Mouse (Mus musculus) lung, embryonic 14.5 days (tissue): ENCODE measurements around the gene Pnisr. TPM values are rescaled to one million over a fixed set of nuclear protein-coding genes. Genes with fewer than 3 reads are reported as not detected.

Source experiments
- ATAC-seq: fragments of 200-750 bp; cut with Nextera tagmentation; 2 replicates; pipeline ENCODE4 v1.8.0; 2017; ENCODE audit warnings: mild to moderate bottlenecking, moderate TSS enrichment, moderate library complexity; ENCODE audit not compliant: insufficient read depth
- DNase-seq: peaks from one replicate; pipeline ENCODE4 v3.0.0-alpha.2; 2015
- H3K27ac ChIP-seq: fragments of 300-500 bp; sonication (generic); 2 replicates; pipeline ENCODE4 v1.5.1; 2014; ENCODE audit warnings: low read depth, mild to moderate bottlenecking, moderate library complexity
- H3K27me3 ChIP-seq: fragments of 300-500 bp; sonication (generic); 2 replicates; pipeline ENCODE4 v1.6.1; 2014; ENCODE audit warnings: low read length, control low read depth; ENCODE audit not compliant: insufficient read depth
- H3K36me3 ChIP-seq: fragments of 300-500 bp; sonication (generic); 2 replicates; pipeline ENCODE4 v1.6.1; 2014; ENCODE audit warnings: control low read depth; ENCODE audit not compliant: insufficient read depth
- H3K4me1 ChIP-seq: fragments of 300-500 bp; sonication (generic); 2 replicates; pipeline ENCODE4 v1.6.1; 2014; ENCODE audit warnings: antibody characterized with exemption, control low read depth; ENCODE audit not compliant: insufficient read depth
- H3K4me2 ChIP-seq: fragments of 300-500 bp; sonication (generic); 2 replicates; pipeline ENCODE4 v1.6.1; 2014; ENCODE audit warnings: mild to moderate bottlenecking
- H3K4me3 ChIP-seq: fragments of 300-500 bp; sonication (generic); 2 replicates; pipeline ENCODE4 v1.5.1; 2014; ENCODE audit warnings: low read depth, low read length
- H3K9ac ChIP-seq: fragments of 300-500 bp; sonication (generic); 2 replicates; pipeline ENCODE4 v1.6.1; 2014
- H3K9me3 ChIP-seq: fragments of 300-500 bp; sonication (generic); 2 replicates; pipeline ENCODE4 v1.6.1; 2016; ENCODE audit warnings: low read depth, low read length, control low read depth
- CTCF ChIP-seq: IDR thresholded peaks from 2 replicates; pipeline ENCODE4 v1.5.1; 2016; ENCODE audit warnings: antibody characterized with exemption, low read depth
- WGBS: fragments of 180-500 bp; shearing (Covaris S2); extraction: QIAGEN DNeasy Blood & Tissue Kit; methylation state at CpG from one replicate; pipeline ENCODE4 v1.1.7; 2014; 5-methylcytosine and 5-hydroxymethylcytosine counted together
- polyA plus RNA-seq: library from polyadenylated mRNA; unstranded; fragments of >200 nt; fragmentation: Nextera tagmentation; extraction: Ambion mirVana; gene quantifications from 2 replicates; pipeline ENCODE4 v1.2.1, GENCODE M21; 2014

Gene Pnisr
- polyA plus RNA-seq, 1 experiment from 2014 or later = 139 TPM

DNA sequence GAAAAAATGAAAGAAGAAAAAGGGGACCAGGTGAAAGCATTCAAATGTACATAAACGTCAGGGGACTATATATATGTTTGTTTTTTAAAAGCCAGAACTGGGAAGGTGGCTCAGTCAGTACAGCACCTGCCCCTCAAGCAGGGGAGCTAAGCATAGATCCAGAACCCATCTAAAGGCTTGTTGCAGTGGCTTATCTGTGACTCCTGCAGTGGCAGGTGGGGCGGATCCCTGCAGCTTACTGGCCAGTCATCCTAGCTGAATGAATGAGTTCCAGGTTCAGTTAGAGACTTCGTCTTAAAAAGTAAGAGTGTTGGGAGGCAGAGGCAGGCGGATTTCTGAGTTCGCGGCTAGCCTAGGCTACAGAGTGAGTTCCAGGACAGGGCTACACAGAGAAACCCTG, 35.4 kb downstream of the Pnisr start:
- TF ChIP-seq CTCF = no peak
- WGBS = 84% methylated on average over 6 of the region's 6 CpGs
- H3K4me3 ChIP-seq = no peak overlapping the region
- H3K9me3 ChIP-seq = no peaks in the 10 kb centered on the region
- ATAC-seq = no peak
- H3K4me1 ChIP-seq = 0 out of 2 replicates have a peak, but pooled peaks cover 3% of the 10 kb centered on the region
- no peak for DNase-seq
- H3K4me2 ChIP-seq = no peak overlapping the region
- H3K36me3 ChIP-seq = no peaks in the 10 kb centered on the region
- H3K27me3 ChIP-seq = no peaks in the 10 kb centered on the region
- no peak overlapping the region for H3K27ac ChIP-seq
- H3K9ac ChIP-seq = no peak overlapping the region

DNA sequence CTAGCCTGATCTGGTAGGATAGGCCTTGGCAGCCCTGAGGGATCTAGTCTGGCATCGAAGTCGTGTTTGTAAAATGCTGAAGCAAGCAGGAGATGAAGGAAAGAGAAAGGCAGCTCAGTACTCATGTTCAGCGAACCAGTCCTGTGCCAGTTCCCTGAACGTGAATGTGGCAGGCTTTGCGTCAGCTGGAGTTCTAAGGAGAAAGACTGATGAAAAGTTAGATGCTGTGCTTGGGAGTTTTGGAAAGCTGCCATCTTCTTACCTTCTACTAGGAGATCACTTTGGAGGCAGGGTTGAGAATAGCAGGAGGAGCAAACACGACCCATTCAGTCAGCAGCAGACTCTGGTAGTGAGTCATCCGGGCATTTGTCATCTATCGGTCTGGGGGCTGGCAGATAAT, 38.4 kb downstream of the Pnisr start:
- no peak for TF ChIP-seq CTCF
- no peak overlapping the region for H3K27ac ChIP-seq
- DNase-seq = no peak
- no peaks in the 10 kb centered on the region for H3K4me1 ChIP-seq
- no peaks in the 10 kb centered on the region for H3K9me3 ChIP-seq
- H3K36me3 ChIP-seq = no peaks in the 10 kb centered on the region
- WGBS = 81% methylated on average over 8 of the region's 8 CpGs
- no peak overlapping the region for H3K4me2 ChIP-seq
- ATAC-seq = no peak
- H3K27me3 ChIP-seq = no peaks in the 10 kb centered on the region
- no peak overlapping the region for H3K4me3 ChIP-seq
- no peak overlapping the region for H3K9ac ChIP-seq

Other genes starting within 250 kb of the Pnisr start
- gene Prdm13, start 161.6 kb upstream of the Pnisr start, polyA plus RNA-seq = not detected in 2 replicates
- gene Ccnc, start 119.9 kb upstream of the Pnisr start, polyA plus RNA-seq = 46.8 and 51.1 TPM in 2 replicates
- gene Usp45, start 80.4 kb upstream of the Pnisr start, polyA plus RNA-seq = 12.8 and 15.4 TPM in 2 replicates
- gene Tstd3, start 80.4 kb upstream of the Pnisr start, polyA plus RNA-seq = 11.3 and 11.4 TPM in 2 replicates
- 14.3 and 17.0 TPM in 2 replicates for gene Coq3, start 32.1 kb downstream of the Pnisr start, polyA plus RNA-seq
- gene Faxc, start 83.7 kb downstream of the Pnisr start, polyA plus RNA-seq = 8.0 TPM in 2 replicates